9 mouse cellular contexts compared by ENCODE assay signal in the genomic region with DNA sequence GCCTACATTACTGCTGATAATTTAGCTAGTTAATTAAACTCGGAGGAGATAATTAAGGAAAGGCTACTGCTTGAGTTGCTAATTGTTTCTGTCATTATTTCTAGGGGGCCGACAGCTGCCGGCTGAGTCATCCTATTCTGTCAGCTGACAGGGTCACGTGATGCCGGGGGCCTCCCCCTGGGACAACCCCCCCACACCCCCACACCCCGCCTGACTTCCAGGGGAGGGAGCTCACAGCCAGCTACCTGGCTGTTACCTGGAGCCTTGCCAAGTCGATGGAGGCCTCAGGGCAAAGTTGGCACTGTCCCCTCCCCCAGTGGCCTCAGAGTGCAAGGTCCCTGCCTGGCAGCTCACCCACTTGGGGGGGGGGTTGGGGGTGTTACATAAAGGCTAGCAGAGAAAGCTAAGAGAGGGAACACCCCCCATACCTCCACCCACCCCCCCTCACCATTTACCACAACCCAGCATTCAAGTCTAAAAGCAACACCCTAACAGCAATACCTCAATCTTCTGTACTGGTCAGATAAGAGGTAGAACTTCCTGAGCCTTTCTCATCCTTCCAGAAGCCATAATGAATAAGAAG. TPM values are rescaled to one million over a fixed set of nuclear protein-coding genes. Genes with fewer than 3 reads are reported as not detected.
DNase-seq lines count a peak whose midpoint lies in the region; ATAC-seq lines count a peak whose summit lies in the region.
"Had no signal": no experiment of that assay in that cellular context is flagged by ENCODE, and none has a peak within 500 bp of the region (broad histone marks: within the 10 kb centered on the region; RNA-seq: fewer than 3 reads in every experiment).

No protein-coding gene starts in this region.

- no peaks in the 10 kb centered on the region for H3K4me1 ChIP-seq in midbrain, embryonic 11.5 days (ENCODE audit: control insufficient read depth, insufficient read depth, low read length)
- H3K4me1 ChIP-seq in midbrain, embryonic 10.5 days, result peaks cover 11% of the 10 kb centered on the region
- H3K4me1 ChIP-seq in neural tube, embryonic 15.5 days, result peaks cover 14% of the 10 kb centered on the region

- no peaks in the 10 kb centered on the region for H3K36me3 ChIP-seq in midbrain, embryonic 11.5 days (ENCODE audit: control insufficient read depth, insufficient read depth, low read length)
- no peaks in the 10 kb centered on the region for H3K36me3 ChIP-seq in midbrain, embryonic 10.5 days
- no peaks in the 10 kb centered on the region for H3K36me3 ChIP-seq in neural tube, embryonic 15.5 days
- H3K36me3 ChIP-seq: midbrain, embryonic 12.5 days had no signal

- 49% methylated on average over 7 of the region's 7 CpGs for WGBS in midbrain, embryonic 11.5 days
- WGBS in midbrain, embryonic 10.5 days, result 55% methylated on average over 7 of the region's 7 CpGs
- WGBS in neural tube, embryonic 15.5 days, result 19% methylated on average over 7 of the region's 7 CpGs

- H3K27me3 ChIP-seq in midbrain, embryonic 11.5 days (ENCODE audit: control insufficient read depth, insufficient read depth, low read length), result no peaks in the 10 kb centered on the region
- peaks cover 8% of the 10 kb centered on the region; the same call in 1 of the 2 replicates for H3K27me3 ChIP-seq in midbrain, embryonic 10.5 days (ENCODE audit: low read depth, poor library complexity, severe bottlenecking)
- H3K27me3 ChIP-seq in neural tube, embryonic 15.5 days (replicated peaks), result peaks cover 23% of the 10 kb centered on the region
- H3K27me3 ChIP-seq: midbrain, embryonic 12.5 days had no signal

- no peak overlapping the region for H3K9ac ChIP-seq in midbrain, embryonic 11.5 days (ENCODE audit: low read length)
- H3K9ac ChIP-seq in neural tube, embryonic 15.5 days (replicated peaks), result no peak overlapping the region
- H3K9ac ChIP-seq: midbrain, embryonic 12.5 days had no signal

- no peaks in the 10 kb centered on the region for H3K9me3 ChIP-seq in midbrain, embryonic 11.5 days (ENCODE audit: control insufficient read depth, low read length)
- H3K9me3 ChIP-seq in midbrain, embryonic 10.5 days (replicated peaks), result peaks cover 3% of the 10 kb centered on the region; the same call in 1 of the 2 replicates
- no peaks in the 10 kb centered on the region for H3K9me3 ChIP-seq in neural tube, embryonic 15.5 days (replicated peaks)
- H3K9me3 ChIP-seq: midbrain, embryonic 12.5 days had no signal

- no peak overlapping the region for H3K27ac ChIP-seq in midbrain, embryonic 11.5 days (ENCODE audit: low read depth, low read length)
- no peak overlapping the region for H3K27ac ChIP-seq in midbrain, embryonic 10.5 days (replicated peaks)
- no peak overlapping the region for H3K27ac ChIP-seq in neural tube, embryonic 15.5 days (replicated peaks)
- H3K27ac ChIP-seq: midbrain, embryonic 12.5 days had no signal

- no peak for ATAC-seq in midbrain, embryonic 11.5 days (ENCODE audit: low FRiP score)
- ATAC-seq in neural tube, embryonic 15.5 days (ENCODE audit: low FRiP score), result peak; percentile 36

- H3K4me2 ChIP-seq in midbrain, embryonic 11.5 days, result no peak overlapping the region
- H3K4me2 ChIP-seq in neural tube, embryonic 15.5 days, result peak overlapping the region; percentile 35
- H3K4me2 ChIP-seq: midbrain, embryonic 12.5 days had no signal

- peak; percentile 61 for DNase-seq in midbrain, embryonic 11.5 days (ENCODE audit: low spot score, missing footprints)
- no peak for DNase-seq in midbrain, embryonic 10.5 days (ENCODE audit: low spot score)
- DNase-seq in cerebellum, postnatal 36 days, result peak; percentile 48 to 62
- peak; percentile 96 for DNase-seq in kidney, adult 9 months
- no peak for DNase-seq in urinary bladder, postnatal 10 days (ENCODE audit: low spot score)
- no peak for DNase-seq in heart, postnatal 10 days
- DNase-seq in layer of hippocampus, postnatal 10 days (ENCODE audit: low spot score in 2 of 2), result no peak

- intact Hi-C loops in heart, postnatal 10 days (cut with DNase I), result no loop called here

- H3K4me3 ChIP-seq in midbrain, embryonic 11.5 days (ENCODE audit: low read depth, low read length), result no peak overlapping the region
- no peak overlapping the region for H3K4me3 ChIP-seq in midbrain, embryonic 10.5 days
- no peak overlapping the region for H3K4me3 ChIP-seq in neural tube, embryonic 15.5 days (replicated peaks)
- H3K4me3 ChIP-seq: midbrain, embryonic 12.5 days had no signal

RNA-seq across cellular contexts. Expression of gene Micall2, which starts 41.1 kb away (rescaled TPM):
- polyA plus RNA-seq in midbrain, embryonic 11.5 days (2014; fragmentation: Nextera tagmentation; extraction: Ambion mirVana), result 4.3 and 4.9 TPM in 2 replicates
- 5.7 and 7.8 TPM in 2 replicates for polyA plus RNA-seq in midbrain, embryonic 10.5 days (2016; fragmentation: Nextera tagmentation; extraction: Ambion mirVana)
- polyA plus RNA-seq in neural tube, embryonic 15.5 days (2015; fragmentation: Nextera tagmentation; extraction: Ambion mirVana), result 8.4 and 8.5 TPM in 2 replicates
- 1 to 10 TPM; 4.1 to 6.6 TPM for total RNA-seq in heart, postnatal 10 days (2021)
- total RNA-seq in layer of hippocampus, postnatal 10 days (2021), result 1 to 10 TPM; 3.5 to 4.3 TPM

Comparison
In these comparisons a context has a peak if more than half of its experiments do, and no peak if none do; other contexts are left out.
1. DNase-seq: peak in midbrain, embryonic 11.5 days (single experiment), cerebellum, postnatal 36 days (2 of 2) and kidney, adult 9 months (single experiment); none in midbrain, embryonic 10.5 days (single experiment), urinary bladder, postnatal 10 days (single experiment), heart, postnatal 10 days (0 of 2) and layer of hippocampus, postnatal 10 days (0 of 2).